Mouse (Mus musculus): Measurements from ENCODE around the gene 1700016H13Rik.

GRCm38 (mm10) chr5:103678974-103679373 is 23.2 kb upstream of the 1700016H13Rik start:
- TF ChIP-seq HCFC1 (IDR thresholded peaks at IDR 0.05; ENCODE audit: low read depth, low read length) (no peak), POLR2A (IDR thresholded peaks at IDR 0.05; ENCODE audit: control insufficient read depth in 1 of 2, insufficient read depth in 1 of 2, low read depth in 1 of 2, low read length in 2 of 2, poor library complexity in 1 of 2) (no peak), CTCF (IDR thresholded peaks at IDR 0.05 in 2 of 3, conservative IDR thresholded peaks at IDR 0.05 in 1 of 3; ENCODE audit: control insufficient read depth in 1 of 3, insufficient read depth in 1 of 3, low read depth in 2 of 3, low read length in 3 of 3, poor library complexity in 1 of 3, severe bottlenecking in 1 of 3) (no peak), EP300 (IDR thresholded peaks at IDR 0.05; ENCODE audit: low read depth in 1 of 2, low read length in 2 of 2) (no peak), MYC (IDR thresholded peaks at IDR 0.05; ENCODE audit: low read depth, low read length) (no peak), POLR2AphosphoS2 (IDR thresholded peaks at IDR 0.05; ENCODE audit: low read length) (no peak)
